Mouse (Mus musculus): ENCODE data around the gene Mef2a. TPM values are rescaled to one million over a fixed set of nuclear protein-coding genes. Genes with fewer than 3 reads are reported as not detected.

Mef2a gene
- total RNA-seq, 1 experiment: 14.3 TPM

DNA sequence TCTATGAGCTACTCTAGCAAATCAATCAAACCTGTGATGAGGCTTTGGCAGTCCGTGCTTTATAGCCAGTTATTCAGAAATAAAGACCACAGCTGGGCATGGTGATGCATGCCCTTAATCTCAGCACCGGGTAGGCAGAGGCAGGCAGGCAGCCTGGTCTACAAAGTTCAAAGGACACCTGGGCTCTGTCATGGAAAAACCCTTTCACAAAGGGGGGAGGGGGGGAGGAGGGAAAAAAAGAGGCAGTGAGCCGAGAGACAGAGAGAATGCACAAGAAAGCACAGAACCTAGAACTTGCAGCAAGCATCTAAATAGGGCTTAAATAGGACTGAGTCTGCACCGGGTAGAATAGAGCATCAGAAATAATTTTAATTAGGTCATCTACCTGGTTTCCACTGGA, 19.7 kb downstream of the Mef2a start:
- DNase-seq (ENCODE audit: low read depth, low spot score): no peak
- Histone ChIP-seq H3K4me1 (ENCODE audit: control insufficient read depth in 2 of 2, insufficient read depth in 2 of 2, low read length in 2 of 2, poor library complexity in 1 of 2) (no peaks in the 10 kb centered on the region), H3K4me3 (ENCODE audit: insufficient read depth in 1 of 2, low read depth in 1 of 2, low read length in 2 of 2, poor library complexity in 1 of 2, severe bottlenecking in 1 of 2) (no peak overlapping the region), H3K9me3 (ENCODE audit: control insufficient read depth, insufficient read depth, low read depth, low read length) (no peaks in the 10 kb centered on the region), H3K27ac (ENCODE audit: insufficient read depth, low read depth, low read length, poor library complexity, severe bottlenecking) (no peak overlapping the region), H3K9ac (ENCODE audit: insufficient read depth, low read depth, low read length, poor library complexity, severe bottlenecking) (no peak overlapping the region), H3K36me3 (ENCODE audit: control insufficient read depth, insufficient read depth, low read length, poor library complexity, severe bottlenecking) (no peaks in the 10 kb centered on the region)
- no peak for TF ChIP-seq MAFK (IDR thresholded peaks at IDR 0.05; ENCODE audit: insufficient read depth, low read depth, low read length)
- in situ Hi-C loops (cut with MboI; ENCODE audit: low sequenced_read_pairs in 2 of 2, unreplicated experiment in 2 of 2): no loop called here

- in situ Hi-C loops (cut with MboI; ENCODE audit: low sequenced_read_pairs in 2 of 2, unreplicated experiment in 2 of 2): no loop called here
Observed at GRCm38 (mm10) chr7:67344443-67344842, 28.2 kb downstream of the Mef2a start.

GRCm38 (mm10) chr7:67342067-67342625, 30.5 kb downstream of the Mef2a start:
- Histone ChIP-seq H3K4me3 (ENCODE audit: insufficient read depth in 1 of 2, low read depth in 1 of 2, low read length in 2 of 2, poor library complexity in 1 of 2, severe bottlenecking in 1 of 2) (no peak overlapping the region), H3K9me3 (ENCODE audit: control insufficient read depth, insufficient read depth, low read depth, low read length) (no peaks in the 10 kb centered on the region), H3K4me1 (ENCODE audit: control insufficient read depth in 2 of 2, insufficient read depth in 2 of 2, low read length in 2 of 2, poor library complexity in 1 of 2) (peaks cover 0 to 2% of the 10 kb centered on the region in 2 experiments; a peak in 1 of 4 replicates), H3K9ac (ENCODE audit: insufficient read depth, low read depth, low read length, poor library complexity, severe bottlenecking) (no peak overlapping the region), H3K27ac (ENCODE audit: insufficient read depth, low read depth, low read length, poor library complexity, severe bottlenecking) (no peak overlapping the region), H3K36me3 (ENCODE audit: control insufficient read depth, insufficient read depth, low read length, poor library complexity, severe bottlenecking) (no peaks in the 10 kb centered on the region; the same call in 1 of the 2 replicates)
- TF ChIP-seq HCFC1 (IDR thresholded peaks at IDR 0.05; ENCODE audit: borderline replicate concordance, insufficient read depth, low read length): no peak
- TF ChIP-seq MAFK (IDR thresholded peaks at IDR 0.05; ENCODE audit: insufficient read depth, low read depth, low read length): peak; percentile 94
- DNase-seq (ENCODE audit: low read depth, low spot score): no peak
- in situ Hi-C loops (cut with MboI; ENCODE audit: low sequenced_read_pairs in 2 of 2, unreplicated experiment in 2 of 2): no loop called here

More at GRCm38 (mm10) chr7:67344443-67344842, 28.2 kb downstream of the Mef2a start:
- peaks cover 0 to 2% of the 10 kb centered on the region in 2 experiments; a peak in 1 of 4 replicates for H3K4me1 ChIP-seq (ENCODE audit: control insufficient read depth in 2 of 2, insufficient read depth in 2 of 2, low read length in 2 of 2, poor library complexity in 1 of 2)
- H3K9ac ChIP-seq (ENCODE audit: insufficient read depth, low read depth, low read length, poor library complexity, severe bottlenecking): no peak overlapping the region
- TF ChIP-seq HCFC1 (IDR thresholded peaks at IDR 0.05; ENCODE audit: borderline replicate concordance, insufficient read depth, low read length): no peak
- TF ChIP-seq ZC3H11A (IDR thresholded peaks at IDR 0.05; ENCODE audit: borderline replicate concordance, low read depth, low read length): no peak
- no peak for TF ChIP-seq MAFK (IDR thresholded peaks at IDR 0.05; ENCODE audit: insufficient read depth, low read depth, low read length)
- TF ChIP-seq ZNF384 (IDR thresholded peaks at IDR 0.05; ENCODE audit: low read depth, low read length): no peak
- TF ChIP-seq CHD2 (IDR thresholded peaks at IDR 0.05; ENCODE audit: low read depth, low read length): no peak
- no peaks in the 10 kb centered on the region for H3K9me3 ChIP-seq (ENCODE audit: control insufficient read depth, insufficient read depth, low read depth, low read length)
- no peak overlapping the region for H3K4me3 ChIP-seq (ENCODE audit: insufficient read depth in 1 of 2, low read depth in 1 of 2, low read length in 2 of 2, poor library complexity in 1 of 2, severe bottlenecking in 1 of 2)
- no peak overlapping the region for H3K27ac ChIP-seq (ENCODE audit: insufficient read depth, low read depth, low read length, poor library complexity, severe bottlenecking)
- no peak for DNase-seq (ENCODE audit: low read depth, low spot score)
- no peaks in the 10 kb centered on the region; the same call in 1 of the 2 replicates for H3K36me3 ChIP-seq (ENCODE audit: control insufficient read depth, insufficient read depth, low read length, poor library complexity, severe bottlenecking)

DNA sequence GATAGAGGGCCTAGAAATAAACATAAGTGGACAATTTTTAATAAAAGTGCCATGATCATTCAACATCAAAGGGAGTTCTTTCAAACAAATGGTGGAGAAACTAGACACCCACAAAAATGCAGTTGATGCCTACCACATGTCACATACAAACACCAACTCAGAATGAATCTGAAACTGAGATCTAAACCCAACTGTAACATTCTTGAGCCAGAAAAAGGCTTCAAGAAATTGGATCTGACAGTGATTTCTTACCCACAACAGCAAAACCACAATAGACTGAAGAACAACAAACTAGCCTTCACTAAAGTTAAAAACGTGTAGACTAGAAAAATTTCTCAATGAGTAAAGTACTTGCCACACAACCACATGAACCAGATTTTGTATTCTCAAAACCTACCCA, 52.3 kb downstream of the Mef2a start:
- TF ChIP-seq ZC3H11A (IDR thresholded peaks at IDR 0.05; ENCODE audit: borderline replicate concordance, low read depth, low read length) (no peak), HCFC1 (IDR thresholded peaks at IDR 0.05; ENCODE audit: borderline replicate concordance, insufficient read depth, low read length) (no peak), CHD2 (IDR thresholded peaks at IDR 0.05; ENCODE audit: low read depth, low read length) (no peak), MAFK (IDR thresholded peaks at IDR 0.05; ENCODE audit: insufficient read depth, low read depth, low read length) (no peak), ZNF384 (IDR thresholded peaks at IDR 0.05; ENCODE audit: low read depth, low read length) (no peak)
- Histone ChIP-seq H3K9me3 (ENCODE audit: control insufficient read depth, insufficient read depth, low read depth, low read length) (no peaks in the 10 kb centered on the region), H3K27ac (ENCODE audit: insufficient read depth, low read depth, low read length, poor library complexity, severe bottlenecking) (no peak overlapping the region), H3K9ac (ENCODE audit: insufficient read depth, low read depth, low read length, poor library complexity, severe bottlenecking) (no peak overlapping the region), H3K4me1 (ENCODE audit: control insufficient read depth in 2 of 2, insufficient read depth in 2 of 2, low read length in 2 of 2, poor library complexity in 1 of 2) (no peaks in the 10 kb centered on the region), H3K4me3 (ENCODE audit: insufficient read depth in 1 of 2, low read depth in 1 of 2, low read length in 2 of 2, poor library complexity in 1 of 2, severe bottlenecking in 1 of 2) (no peak overlapping the region), H3K36me3 (ENCODE audit: control insufficient read depth, insufficient read depth, low read length, poor library complexity, severe bottlenecking) (no peaks in the 10 kb centered on the region)
- DNase-seq (ENCODE audit: low read depth, low spot score): no peak
- in situ Hi-C loops (cut with MboI; ENCODE audit: low sequenced_read_pairs in 2 of 2, unreplicated experiment in 2 of 2): no loop called here

- H3K4me1 ChIP-seq (ENCODE audit: control insufficient read depth in 2 of 2, insufficient read depth in 2 of 2, low read length in 2 of 2, poor library complexity in 1 of 2): no peaks in the 10 kb centered on the region
- no peak for TF ChIP-seq MAFK (IDR thresholded peaks at IDR 0.05; ENCODE audit: insufficient read depth, low read depth, low read length)
- no peak for TF ChIP-seq ZC3H11A (IDR thresholded peaks at IDR 0.05; ENCODE audit: borderline replicate concordance, low read depth, low read length)
- no peak for TF ChIP-seq ZNF384 (IDR thresholded peaks at IDR 0.05; ENCODE audit: low read depth, low read length)
- TF ChIP-seq HCFC1 (IDR thresholded peaks at IDR 0.05; ENCODE audit: borderline replicate concordance, insufficient read depth, low read length): no peak
- no peak for TF ChIP-seq CHD2 (IDR thresholded peaks at IDR 0.05; ENCODE audit: low read depth, low read length)
- H3K4me3 ChIP-seq (ENCODE audit: insufficient read depth in 1 of 2, low read depth in 1 of 2, low read length in 2 of 2, poor library complexity in 1 of 2, severe bottlenecking in 1 of 2): no peak overlapping the region
- H3K9ac ChIP-seq (ENCODE audit: insufficient read depth, low read depth, low read length, poor library complexity, severe bottlenecking): no peak overlapping the region
- in situ Hi-C loops (cut with MboI; ENCODE audit: low sequenced_read_pairs in 2 of 2, unreplicated experiment in 2 of 2): no loop called here
- H3K27ac ChIP-seq (ENCODE audit: insufficient read depth, low read depth, low read length, poor library complexity, severe bottlenecking): no peak overlapping the region
- no peak for DNase-seq (ENCODE audit: low read depth, low spot score)
- no peaks in the 10 kb centered on the region for H3K9me3 ChIP-seq (ENCODE audit: control insufficient read depth, insufficient read depth, low read depth, low read length)
- no peaks in the 10 kb centered on the region for H3K36me3 ChIP-seq (ENCODE audit: control insufficient read depth, insufficient read depth, low read length, poor library complexity, severe bottlenecking)
Observed at GRCm38 (mm10) chr7:67318697-67319096, 54.0 kb downstream of the Mef2a start.
